Mouse (Mus musculus) CH12.LX (cell line): ENCODE data around the gene Scfd2. TPM values are rescaled to one million over a fixed set of nuclear protein-coding genes. Genes with fewer than 3 reads are reported as not detected.

Source experiments
- DNase-seq: peaks from one replicate; pipeline ENCODE4 v3.0.0-alpha.2; 2013; ENCODE audit errors: extremely low read depth
- H3K27ac ChIP-seq: 2 replicates; pipeline ENCODE4 v1.5.1; 2012; ENCODE audit warnings: low read depth, mild to moderate bottlenecking, control low read depth, moderate library complexity; ENCODE audit not compliant: insufficient read depth
- H3K27me3 ChIP-seq: replicated peaks from 2 replicates; pipeline ENCODE3; 2012; ENCODE audit warnings: inconsistent platforms
- H3K36me3 ChIP-seq, 2 experiments: replicated peaks in 1 of 2; 2 replicates each; pipeline versions ENCODE3 to v1.6.1; 2012; ENCODE audit warnings: inconsistent platforms in 1 of 2, low read length in 1 of 2, mild to moderate bottlenecking in 1 of 2, mixed read lengths in 1 of 2, moderate library complexity in 1 of 2; ENCODE audit not compliant: control insufficient read depth in 1 of 2, insufficient read depth in 1 of 2
- H3K4me1 ChIP-seq, 2 experiments: 2 replicates each; pipeline ENCODE4 v1.6.1; 2012; ENCODE audit warnings: inconsistent platforms in 1 of 2, moderate library complexity in 1 of 2; ENCODE audit not compliant: insufficient read depth in 2 of 2, control insufficient read depth in 1 of 2
- H3K4me2 ChIP-seq: 2 replicates; pipeline ENCODE4 v1.6.1; 2012; ENCODE audit warnings: low read depth, mild to moderate bottlenecking, control low read depth; ENCODE audit not compliant: poor library complexity, insufficient read depth, severe bottlenecking
- H3K4me3 ChIP-seq, 3 experiments: fragments of 150-350 bp in 1 of 3; sonication (generic) in 1 of 3; replicated peaks in 1 of 3; 2 replicates each; pipeline versions ENCODE3 to v1.5.1; 2011 to 2012; ENCODE audit warnings: low read depth in 2 of 3, low read length in 2 of 3, mild to moderate bottlenecking in 2 of 3, moderate library complexity in 2 of 3, control low read depth in 1 of 3, improper control_type of control experiment in 1 of 3, inconsistent platforms in 1 of 3, mixed read lengths in 1 of 3; ENCODE audit not compliant: poor library complexity in 1 of 3
- H3K79me2 ChIP-seq: replicated peaks from 2 replicates; pipeline ENCODE4 v1.6.1; 2012; ENCODE audit warnings: mild to moderate bottlenecking, moderate library complexity; ENCODE audit not compliant: control insufficient read depth, poor library complexity, insufficient read depth, severe bottlenecking; ENCODE audit errors: extremely low read depth
- H3K9ac ChIP-seq: 2 replicates; pipeline ENCODE4 v1.6.1; 2012; ENCODE audit warnings: low read depth, mild to moderate bottlenecking, control low read depth, moderate library complexity; ENCODE audit not compliant: insufficient read depth
- H3K9me3 ChIP-seq: replicated peaks from 2 replicates; pipeline ENCODE3; 2012; ENCODE audit warnings: low read length, inconsistent platforms, mixed read lengths
- BHLHE40 ChIP-seq: IDR thresholded peaks from 2 replicates; pipeline ENCODE4 v1.6.1; 2011; ENCODE audit warnings: mild to moderate bottlenecking, low read depth, low read length, improper control_type of control experiment
- CHD1 ChIP-seq: IDR thresholded peaks from 2 replicates; pipeline ENCODE4 v1.6.1; 2012; ENCODE audit warnings: low read depth, low read length, improper control_type of control experiment, inconsistent platforms
- CHD2 ChIP-seq: IDR thresholded peaks from 2 replicates; pipeline ENCODE4 v1.6.1; 2011; ENCODE audit warnings: low read length, improper control_type of control experiment
- E2F4 ChIP-seq: IDR thresholded peaks from 2 replicates; pipeline ENCODE4 v1.6.1; 2011; ENCODE audit warnings: low read depth, low read length, improper control_type of control experiment; ENCODE audit not compliant: insufficient replicate concordance
- ELF1 ChIP-seq: IDR thresholded peaks from 2 replicates; pipeline ENCODE4 v1.6.1; 2014; ENCODE audit warnings: low read depth, mild to moderate bottlenecking, inconsistent platforms, low read length, improper control_type of control experiment
- EP300 ChIP-seq: IDR thresholded peaks from 2 replicates; pipeline ENCODE4 v1.6.1; 2011; ENCODE audit warnings: low read length, improper control_type of control experiment
- ETS1 ChIP-seq: conservative IDR thresholded peaks from 2 replicates; pipeline ENCODE4 v1.6.1; 2012; ENCODE audit warnings: low read depth, mild to moderate bottlenecking, inconsistent platforms, low read length, improper control_type of control experiment, moderate library complexity
- GABPA ChIP-seq: IDR thresholded peaks from 2 replicates; pipeline ENCODE4 v1.6.1; 2012; ENCODE audit warnings: low read depth, low read length, improper control_type of control experiment, inconsistent platforms; ENCODE audit not compliant: insufficient replicate concordance
- HCFC1 ChIP-seq: IDR thresholded peaks from 2 replicates; pipeline ENCODE4 v1.6.1; 2012; ENCODE audit warnings: low read depth, mild to moderate bottlenecking, inconsistent platforms, low read length, improper control_type of control experiment
- JUND ChIP-seq: conservative IDR thresholded peaks from 2 replicates; pipeline ENCODE4 v1.6.1; 2011; ENCODE audit warnings: low read depth, low read length, improper control_type of control experiment
- KAT2A ChIP-seq: IDR thresholded peaks from 2 replicates; pipeline ENCODE4 v1.6.1; 2012; ENCODE audit warnings: low read length, improper control_type of control experiment, inconsistent platforms; ENCODE audit not compliant: insufficient replicate concordance
- MAX ChIP-seq: IDR thresholded peaks from 2 replicates; pipeline ENCODE4 v1.6.1; 2011; ENCODE audit warnings: low read length, improper control_type of control experiment
- MEF2A ChIP-seq: IDR thresholded peaks from 2 replicates; pipeline ENCODE4 v1.6.1; 2014; ENCODE audit warnings: low read depth, mild to moderate bottlenecking, inconsistent platforms, low read length, improper control_type of control experiment, borderline replicate concordance
- MXI1 ChIP-seq: IDR thresholded peaks from 2 replicates; pipeline ENCODE4 v1.6.1; 2011; ENCODE audit warnings: mild to moderate bottlenecking, low read depth, low read length, improper control_type of control experiment
- MYC ChIP-seq: IDR thresholded peaks from 2 replicates; pipeline ENCODE4 v1.6.1; 2011; ENCODE audit warnings: low read depth, mild to moderate bottlenecking, improper control_type of control experiment, low read length
- NELFE ChIP-seq: IDR thresholded peaks from 2 replicates; pipeline ENCODE4 v1.6.1; 2011; ENCODE audit warnings: low read depth, low read length, improper control_type of control experiment
- NRF1 ChIP-seq: IDR thresholded peaks from 2 replicates; pipeline ENCODE4 v1.6.1; 2014; ENCODE audit warnings: low read depth, mild to moderate bottlenecking, inconsistent platforms, low read length, improper control_type of control experiment, moderate library complexity
- POLR2AphosphoS2 ChIP-seq: IDR thresholded peaks from 2 replicates; pipeline ENCODE4 v1.6.1; 2011; ENCODE audit warnings: low read depth, low read length, improper control_type of control experiment
- RAD21 ChIP-seq: IDR thresholded peaks from 2 replicates; pipeline ENCODE4 v1.6.1; 2011; ENCODE audit warnings: low read depth, mild to moderate bottlenecking, low read length, improper control_type of control experiment, moderate library complexity
- RCOR1 ChIP-seq: conservative IDR thresholded peaks from 2 replicates; pipeline ENCODE4 v1.6.1; 2012; ENCODE audit warnings: low read depth, mild to moderate bottlenecking, inconsistent platforms, low read length, improper control_type of control experiment
- SMC3 ChIP-seq: IDR thresholded peaks from 2 replicates; pipeline ENCODE4 v1.6.1; 2011; ENCODE audit warnings: low read depth, low read length, improper control_type of control experiment
- TBP ChIP-seq: conservative IDR thresholded peaks from 2 replicates; pipeline ENCODE4 v1.6.1; 2011; ENCODE audit warnings: low read depth, low read length, improper control_type of control experiment
- TCF12 ChIP-seq: IDR thresholded peaks from 2 replicates; pipeline ENCODE4 v1.6.1; 2014; ENCODE audit warnings: low read depth, mild to moderate bottlenecking, inconsistent platforms, low read length, improper control_type of control experiment
- UBTF ChIP-seq: IDR thresholded peaks from 2 replicates; pipeline ENCODE4 v1.6.1; 2012; ENCODE audit warnings: low read depth, mild to moderate bottlenecking, inconsistent platforms, low read length, improper control_type of control experiment, moderate library complexity
- USF1 ChIP-seq: IDR thresholded peaks from 2 replicates; pipeline ENCODE4 v1.6.1; 2014; ENCODE audit warnings: low read depth, mild to moderate bottlenecking, inconsistent platforms, low read length, improper control_type of control experiment
- USF2 ChIP-seq: conservative IDR thresholded peaks from 2 replicates; pipeline ENCODE4 v1.6.1; 2011; ENCODE audit warnings: low read depth, low read length, improper control_type of control experiment
- ZC3H11A ChIP-seq: IDR thresholded peaks from 2 replicates; pipeline ENCODE4 v1.6.1; 2012; ENCODE audit warnings: low read depth, mild to moderate bottlenecking, inconsistent platforms, low read length, improper control_type of control experiment
- ZKSCAN1 ChIP-seq: IDR thresholded peaks from 2 replicates; pipeline ENCODE4 v1.6.1; 2012; ENCODE audit warnings: low read depth, inconsistent platforms, low read length, improper control_type of control experiment, borderline replicate concordance
- ZMIZ1 ChIP-seq: IDR thresholded peaks from 2 replicates; pipeline ENCODE4 v1.6.1; 2012; ENCODE audit warnings: low read depth, mild to moderate bottlenecking, inconsistent platforms, low read length, improper control_type of control experiment
- dilution Hi-C: fragments of 300-500 bp; cut with MboI; formaldehyde crosslinking; loops from 2 replicates; pipeline ENCODE4 v1.14.3; 2020; ENCODE audit warnings: low sequenced_read_pairs; ENCODE audit not compliant: extremely low pct_unique_long_range_greater_than_20kb, extremely low pct_ligation_motif_present
- in situ Hi-C: fragments of 300-500 bp; cut with MboI; formaldehyde crosslinking; loops from 3 replicates; pipeline ENCODE4 v1.14.3; 2019; ENCODE audit warnings: low sequenced_read_pairs, low pct_ligation_motif_present, low pct_unique_long_range_greater_than_20kb, mixed read lengths
- polyA plus RNA-seq: library from polyadenylated mRNA; unstranded; fragments of >175 nt; gene quantifications from 2 replicates; pipeline ENCODE4 v1.2.1, GENCODE M21; 2012; ENCODE audit warnings: low read depth; ENCODE audit not compliant: insufficient read length
- total RNA-seq, 2 experiments: library from RNA; depleted of rRNA; stranded (reverse); fragments of 300-350 nt in 1 of 2; fragments of >200 nt in 1 of 2; gene quantifications; 2 replicates each; pipeline ENCODE4 v1.2.3; 2012 to 2014

The Scfd2 gene
- total and polyA plus RNA-seq, 3 experiments, result 13.2 to 18.0 (median 14.4) TPM

- no peak overlapping the region for H3K9ac ChIP-seq
- H3K27me3 ChIP-seq, result no peaks in the 10 kb centered on the region
- H3K4me3 ChIP-seq, result no peak overlapping the region
- TF ChIP-seq POLR2AphosphoS2 (no peak), GABPA (no peak), ZKSCAN1 (no peak), UBTF (no peak), ZC3H11A (no peak), MAX (no peak), USF1 (no peak), NRF1 (no peak), CHD2 (no peak), HCFC1 (no peak), RCOR1 (no peak), USF2 (no peak), JUND (no peak), MEF2A (no peak), SMC3 (no peak), ZMIZ1 (no peak), TCF12 (no peak)
- no peaks in the 10 kb centered on the region for H3K9me3 ChIP-seq
- H3K4me1 ChIP-seq, result no peaks in the 10 kb centered on the region
- in situ Hi-C loops, result no loop called here
- no peaks in the 10 kb centered on the region for H3K79me2 ChIP-seq
- dilution Hi-C loops, result no loop called here
- H3K4me2 ChIP-seq, result no peak overlapping the region
- H3K36me3 ChIP-seq, result no peaks in the 10 kb centered on the region
- DNase-seq, result no peak
- no peak overlapping the region for H3K27ac ChIP-seq
Measured at GRCm38 (mm10) chr5:74184607-74185006, 347.0 kb downstream of the Scfd2 start.

- no peak for TF ChIP-seq E2F4
- no peak for TF ChIP-seq MEF2A
- no peak for TF ChIP-seq RAD21
- TF ChIP-seq KAT2A, result no peak
- no peak for TF ChIP-seq ETS1
- no peak for TF ChIP-seq EP300
- no peak for TF ChIP-seq UBTF
- TF ChIP-seq MYC, result no peak
- TF ChIP-seq BHLHE40, result no peak
- TF ChIP-seq TBP, result no peak
- no peak for TF ChIP-seq GABPA
- no peak for TF ChIP-seq RCOR1
- no peak for TF ChIP-seq CHD1
- TF ChIP-seq ELF1, result no peak
- TF ChIP-seq ZMIZ1, result no peak
- TF ChIP-seq NRF1, result no peak
- TF ChIP-seq MXI1, result no peak
- TF ChIP-seq JUND, result no peak
- TF ChIP-seq NELFE, result no peak
- Histone ChIP-seq H3K36me3 (no peaks in the 10 kb centered on the region), H3K27ac (no peak overlapping the region), H3K9ac (no peak overlapping the region), H3K79me2 (no peaks in the 10 kb centered on the region), H3K4me1 (no peaks in the 10 kb centered on the region), H3K4me2 (no peak overlapping the region), H3K4me3 (no peak overlapping the region), H3K9me3 (no peaks in the 10 kb centered on the region), H3K27me3 (no peaks in the 10 kb centered on the region)
- DNase-seq, result no peak
- dilution Hi-C loops, result no loop called here
- in situ Hi-C loops, result no loop called here
Measured at GRCm38 (mm10) chr5:74183118-74183517, 348.4 kb downstream of the Scfd2 start.
